Mouse (Mus musculus) adrenal gland, postnatal 10 days (tissue): ENCODE measurements at regions not wholly inside any gene's neighbourhood (a gene's known extent, or its start where the extent isn't known, plus 50 kb on each side); places are given as distances from the start of the nearest gene placed in this dataset.

Experiments used
- DNase-seq: peaks from one replicate; pipeline ENCODE4 v3.0.0; 2021; ENCODE audit warnings: mixed read lengths

- no peak for DNase-seq
Observed at GRCm38 (mm10) chr8:57191153-57191552, 129.6 kb upstream of the Hand2 start.

GRCm38 (mm10) chr8:57200280-57200679, 120.5 kb upstream of the Hand2 start:
- DNase-seq: no peak

- no peak for DNase-seq
Observed at GRCm38 (mm10) chr8:57209584-57209983, 111.2 kb upstream of the Hand2 start.

GRCm38 (mm10) chr8:57213066-57213465, 107.7 kb upstream of the Hand2 start:
- no peak for DNase-seq

GRCm38 (mm10) chr8:57213982-57214930, 106.5 kb upstream of the Hand2 start:
- no peak for DNase-seq

- DNase-seq: no peak
Observed at GRCm38 (mm10) chr8:57230594-57230993, 90.2 kb upstream of the Hand2 start.

GRCm38 (mm10) chr8:57242301-57242700, 78.5 kb upstream of the Hand2 start:
- peak; percentile 21 for DNase-seq

- DNase-seq: no peak
Observed at GRCm38 (mm10) chr8:57249061-57249460, 71.7 kb upstream of the Hand2 start.
